Mouse (Mus musculus): Measurements from ENCODE around the gene Nmnat2.

Gene Nmnat2

GRCm38 (mm10) chr1:153019623-153020022, 64.8 kb downstream of the Nmnat2 start:
- DNase-seq (ENCODE audit: low spot score) = no peak

GRCm38 (mm10) chr1:153021034-153021638, 66.3 kb downstream of the Nmnat2 start:
- no peak for DNase-seq (ENCODE audit: low spot score)

- DNase-seq (ENCODE audit: low spot score) = no peak
Measured at GRCm38 (mm10) chr1:153023018-153023417, 68.2 kb downstream of the Nmnat2 start.

- DNase-seq (ENCODE audit: low spot score) = no peak
Measured at GRCm38 (mm10) chr1:153023875-153024274, 69.1 kb downstream of the Nmnat2 start.

GRCm38 (mm10) chr1:153024453-153024852, 69.7 kb downstream of the Nmnat2 start:
- DNase-seq (ENCODE audit: low spot score) = no peak

- DNase-seq (ENCODE audit: low spot score) = no peak
Measured at GRCm38 (mm10) chr1:153031345-153031744, 76.6 kb downstream of the Nmnat2 start.

- DNase-seq (ENCODE audit: low spot score) = no peak
Measured at GRCm38 (mm10) chr1:153031954-153032353, 77.2 kb downstream of the Nmnat2 start.

GRCm38 (mm10) chr1:153033145-153033908, 78.5 kb downstream of the Nmnat2 start:
- no peak for DNase-seq (ENCODE audit: low spot score)

GRCm38 (mm10) chr1:153034064-153034463, 79.3 kb downstream of the Nmnat2 start:
- no peak for DNase-seq (ENCODE audit: low spot score)

GRCm38 (mm10) chr1:153035328-153035944, 80.6 kb downstream of the Nmnat2 start:
- peak; percentile 41 for DNase-seq (ENCODE audit: low spot score)

GRCm38 (mm10) chr1:153037353-153038345, 82.9 kb downstream of the Nmnat2 start:
- no peak for DNase-seq (ENCODE audit: low spot score)

- peak; percentile 7 for DNase-seq (ENCODE audit: low spot score)
Measured at GRCm38 (mm10) chr1:153040091-153040490, 85.3 kb downstream of the Nmnat2 start.

- no peak for DNase-seq (ENCODE audit: low spot score)
Measured at GRCm38 (mm10) chr1:153041046-153041445, 86.3 kb downstream of the Nmnat2 start.

- no peak for DNase-seq (ENCODE audit: low spot score)
Measured at GRCm38 (mm10) chr1:153042318-153042717, 87.5 kb downstream of the Nmnat2 start.

GRCm38 (mm10) chr1:153043332-153043731, 88.5 kb downstream of the Nmnat2 start:
- no peak for DNase-seq (ENCODE audit: low spot score)

GRCm38 (mm10) chr1:153045368-153045767, 90.6 kb downstream of the Nmnat2 start:
- DNase-seq (ENCODE audit: low spot score) = no peak

- peak; percentile 80 for DNase-seq (ENCODE audit: low spot score)
Measured at GRCm38 (mm10) chr1:153048147-153048878, 93.5 kb downstream of the Nmnat2 start.

- no peak for DNase-seq (ENCODE audit: low spot score)
Measured at GRCm38 (mm10) chr1:153049451-153049850, 94.7 kb downstream of the Nmnat2 start.

GRCm38 (mm10) chr1:153051474-153051873, 96.7 kb downstream of the Nmnat2 start:
- peak; percentile 13 for DNase-seq (ENCODE audit: low spot score)

- no peak for DNase-seq (ENCODE audit: low spot score)
Measured at GRCm38 (mm10) chr1:153053619-153054018, 98.8 kb downstream of the Nmnat2 start.

Data from lung, postnatal 25 days (tissue).